Mouse (Mus musculus) embryonic facial prominence, embryonic 10.5 days (tissue): ENCODE measurements at regions not wholly inside any gene's neighbourhood (a gene's known extent, or its start where the extent isn't known, plus 50 kb on each side); places are given as distances from the start of the nearest gene placed in this dataset.

Experiments used
- DNase-seq: peaks from one replicate; pipeline ENCODE4 v3.0.0-alpha.2; 2017; ENCODE audit warnings: low spot score
- H3K27ac ChIP-seq: fragments of 300-500 bp; sonication (generic); replicated peaks from 2 replicates; pipeline ENCODE4 v1.5.1; 2016; ENCODE audit warnings: mild to moderate bottlenecking
- H3K27me3 ChIP-seq: fragments of 300-500 bp; sonication (generic); replicated peaks from 2 replicates; pipeline ENCODE4 v1.6.1; 2016; ENCODE audit warnings: low read depth, mild to moderate bottlenecking; ENCODE audit not compliant: poor library complexity, severe bottlenecking
- H3K36me3 ChIP-seq: fragments of 300-500 bp; sonication (generic); replicated peaks from 2 replicates; pipeline ENCODE4 v1.6.1; 2016; ENCODE audit warnings: mild to moderate bottlenecking, moderate library complexity
- H3K4me1 ChIP-seq: fragments of 300-500 bp; sonication (generic); 2 replicates; pipeline ENCODE4 v1.6.1; 2016
- H3K4me3 ChIP-seq: fragments of 300-500 bp; sonication (generic); 2 replicates; pipeline ENCODE4 v1.5.1; 2016; ENCODE audit warnings: mild to moderate bottlenecking, moderate library complexity
- H3K9me3 ChIP-seq: fragments of 300-500 bp; sonication (generic); 2 replicates; pipeline ENCODE4 v1.6.1; 2016; ENCODE audit warnings: mild to moderate bottlenecking
- WGBS: fragments of 180-500 bp; shearing (Covaris S2); methylation state at CpG from one replicate; pipeline ENCODE4 v1.1.7; 2016; 5-methylcytosine and 5-hydroxymethylcytosine counted together

GRCm38 (mm10) chr3:53729131-53729530, 72.0 kb upstream of the Frem2 start:
- H3K27me3 ChIP-seq = no peaks in the 10 kb centered on the region
- H3K27ac ChIP-seq = no peak overlapping the region
- 94% methylated on average over 10 of the region's 10 CpGs for WGBS
- H3K4me3 ChIP-seq = no peak overlapping the region
- H3K9me3 ChIP-seq = no peaks in the 10 kb centered on the region
- peaks cover 6% of the 10 kb centered on the region for H3K4me1 ChIP-seq
- H3K36me3 ChIP-seq = no peaks in the 10 kb centered on the region
- no peak for DNase-seq

- Histone ChIP-seq H3K27me3 (no peaks in the 10 kb centered on the region), H3K9me3 (no peaks in the 10 kb centered on the region), H3K4me1 (peaks cover 6% of the 10 kb centered on the region), H3K27ac (no peak overlapping the region), H3K36me3 (no peaks in the 10 kb centered on the region), H3K4me3 (no peak overlapping the region)
- DNase-seq = no peak
- 89% methylated on average over 1 of the region's 1 CpGs for WGBS
Observed at GRCm38 (mm10) chr3:53727737-53728136, 70.6 kb upstream of the Frem2 start.

- H3K36me3 ChIP-seq = no peaks in the 10 kb centered on the region
- peaks cover 21% of the 10 kb centered on the region for H3K4me1 ChIP-seq
- H3K27ac ChIP-seq = no peak overlapping the region
- no peaks in the 10 kb centered on the region for H3K27me3 ChIP-seq
- DNase-seq = no peak
- no peak overlapping the region for H3K4me3 ChIP-seq
- H3K9me3 ChIP-seq = no peaks in the 10 kb centered on the region
- WGBS = 79% methylated on average over 3 of the region's 3 CpGs
Observed at GRCm38 (mm10) chr3:53707101-53707500, 49.9 kb upstream of the Frem2 start.
